Mouse (Mus musculus): ENCODE measurements around the gene Mtch2. TPM values are rescaled to one million over a fixed set of nuclear protein-coding genes. Genes with fewer than 3 reads are reported as not detected.

The Mtch2 gene
- 109 and 117 TPM in 2 replicates for polyA plus RNA-seq (2015; fragmentation: Nextera tagmentation; extraction: Ambion mirVana)

DNA sequence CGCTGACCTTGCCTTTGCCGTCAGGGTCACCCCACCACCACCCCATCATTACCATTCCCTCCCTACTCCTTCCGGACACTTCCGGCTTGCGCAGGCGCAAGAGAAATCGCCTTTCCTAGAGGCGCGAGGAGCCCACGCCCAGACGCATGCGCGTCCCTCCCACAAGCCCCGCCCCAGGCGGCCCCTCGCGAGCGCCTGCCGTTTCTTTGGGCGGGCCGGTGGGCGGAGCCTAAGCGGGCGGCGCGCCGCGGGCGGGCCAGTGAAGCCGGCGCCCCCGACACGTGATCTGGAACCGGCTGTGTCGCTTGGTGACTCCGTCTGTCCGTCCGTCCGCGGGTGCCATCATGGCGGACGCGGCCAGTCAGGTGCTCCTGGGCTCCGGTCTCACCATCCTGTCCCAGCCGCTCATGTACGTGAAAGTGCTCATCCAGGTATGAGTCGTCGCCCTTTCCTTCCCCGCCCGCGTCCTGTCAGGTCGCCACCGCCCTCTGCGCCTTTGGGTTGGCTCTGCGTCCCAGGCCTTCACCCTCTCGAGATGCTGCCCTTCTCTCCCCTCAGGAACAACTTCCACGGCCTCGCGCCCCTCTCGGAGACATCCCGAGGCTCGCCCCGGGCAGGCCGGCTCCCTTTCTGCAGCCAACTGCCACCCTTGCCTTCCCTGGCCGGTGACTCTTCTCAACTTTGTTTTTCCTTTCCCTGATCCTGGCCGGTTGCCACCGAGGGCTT is at the start of gene Mtch2:
Gene Mtch2, plus strand, starts transcription at position 201 of the 726 bp plus-strand sequence.
- Histone ChIP-seq H3K4me3 (ENCODE audit: low read depth, low read length) (peak within 1 kb of the TSS; percentile 83), H3K4me1 (ENCODE audit: control insufficient read depth, low read depth, low read length) (peaks cover 17% of the 10 kb centered on the region), H3K27me3 (ENCODE audit: control insufficient read depth, insufficient read depth, low read depth, low read length) (no peaks in the 10 kb centered on the region), H3K27ac (ENCODE audit: low read length) (peak within 1 kb of the TSS; percentile 79), H3K36me3 (ENCODE audit: control insufficient read depth, insufficient read depth) (peaks cover 10% of the 10 kb centered on the region), H3K4me2 (ENCODE audit: low read depth, low read length) (peak within 1 kb of the TSS; percentile 96), H3K9ac (ENCODE audit: low read depth, low read length) (peak within 1 kb of the TSS; percentile 88), H3K9me3 (replicated peaks; ENCODE audit: control insufficient read depth, low read length) (no peaks in the 10 kb centered on the region)
- ATAC-seq (ENCODE audit: low read depth) = peak; percentile 96
- under 1% methylated on average over 61 of the region's 67 CpGs for WGBS (ENCODE audit: insufficient replicate concordance)

DNA sequence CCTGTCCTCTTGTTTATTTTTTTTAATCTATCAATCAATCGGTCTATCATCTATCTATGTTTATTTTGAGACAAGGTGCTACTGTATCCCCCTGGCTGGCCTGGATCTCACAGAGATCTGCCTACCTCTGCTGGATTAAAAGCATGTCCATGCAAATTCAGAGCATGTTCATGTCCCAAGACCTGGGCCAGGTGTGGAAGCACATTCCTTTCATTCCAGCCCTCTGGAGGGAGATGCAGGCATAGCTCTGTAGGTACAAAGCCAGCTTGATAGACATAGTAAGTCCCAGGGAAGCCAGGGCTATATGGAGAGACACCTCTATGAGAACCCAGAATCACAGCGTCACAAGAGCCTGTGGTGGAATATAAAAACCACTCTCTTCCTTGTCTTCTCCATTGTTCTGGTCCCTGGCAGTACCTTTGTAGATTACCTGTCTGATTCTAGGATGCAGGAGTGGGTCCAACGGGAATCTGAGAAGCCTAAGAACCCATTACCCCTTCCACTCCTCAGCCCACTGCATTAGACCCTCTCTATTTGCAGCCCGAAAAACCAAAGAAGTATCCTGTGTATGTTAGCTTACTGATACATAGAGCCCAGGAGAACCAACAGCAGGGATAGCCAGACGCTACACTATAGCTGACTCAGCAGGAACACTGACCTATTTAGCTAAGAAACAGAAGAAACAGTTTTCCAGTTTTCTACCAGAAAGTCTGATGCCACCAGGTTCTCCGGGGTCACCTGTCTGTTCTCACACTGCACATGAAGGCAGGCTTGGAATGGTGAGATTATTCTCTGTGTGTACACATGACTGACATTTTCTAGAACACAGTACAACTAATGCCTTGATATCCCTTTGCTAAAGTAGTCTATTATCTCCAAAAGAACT is 38.5 kb upstream of the Mtch2 start:
- H3K9ac ChIP-seq (ENCODE audit: low read depth, low read length) = no peak overlapping the region
- WGBS (ENCODE audit: insufficient replicate concordance) = 72% methylated on average over 6 of the region's 6 CpGs
- H3K4me2 ChIP-seq (ENCODE audit: low read depth, low read length) = no peak overlapping the region
- H3K4me3 ChIP-seq (ENCODE audit: low read depth, low read length) = no peak overlapping the region
- H3K36me3 ChIP-seq (ENCODE audit: control insufficient read depth, insufficient read depth) = no peaks in the 10 kb centered on the region
- no peaks in the 10 kb centered on the region for H3K9me3 ChIP-seq (replicated peaks; ENCODE audit: control insufficient read depth, low read length)
- H3K4me1 ChIP-seq (ENCODE audit: control insufficient read depth, low read depth, low read length) = no peaks in the 10 kb centered on the region
- no peaks in the 10 kb centered on the region for H3K27me3 ChIP-seq (ENCODE audit: control insufficient read depth, insufficient read depth, low read depth, low read length)
- no peak for ATAC-seq (ENCODE audit: low read depth)
- H3K27ac ChIP-seq (ENCODE audit: low read length) = no peak overlapping the region

- H3K27ac ChIP-seq (ENCODE audit: low read length) = no peak overlapping the region
- H3K4me1 ChIP-seq (ENCODE audit: control insufficient read depth, low read depth, low read length) = no peaks in the 10 kb centered on the region
- H3K4me2 ChIP-seq (ENCODE audit: low read depth, low read length) = no peak overlapping the region
- WGBS (ENCODE audit: insufficient replicate concordance) = 47% methylated on average over 8 of the region's 8 CpGs
- no peak overlapping the region for H3K9ac ChIP-seq (ENCODE audit: low read depth, low read length)
- no peaks in the 10 kb centered on the region for H3K9me3 ChIP-seq (replicated peaks; ENCODE audit: control insufficient read depth, low read length)
- no peak for ATAC-seq (ENCODE audit: low read depth)
- no peak overlapping the region for H3K4me3 ChIP-seq (ENCODE audit: low read depth, low read length)
- no peaks in the 10 kb centered on the region for H3K27me3 ChIP-seq (ENCODE audit: control insufficient read depth, insufficient read depth, low read depth, low read length)
- no peaks in the 10 kb centered on the region for H3K36me3 ChIP-seq (ENCODE audit: control insufficient read depth, insufficient read depth)
Measured at GRCm38 (mm10) chr2:90810751-90811150, 36.2 kb upstream of the Mtch2 start.

- H3K27me3 ChIP-seq (ENCODE audit: control insufficient read depth, insufficient read depth, low read depth, low read length) = no peaks in the 10 kb centered on the region
- no peaks in the 10 kb centered on the region for H3K36me3 ChIP-seq (ENCODE audit: control insufficient read depth, insufficient read depth)
- no peak overlapping the region for H3K9ac ChIP-seq (ENCODE audit: low read depth, low read length)
- no peak overlapping the region for H3K4me2 ChIP-seq (ENCODE audit: low read depth, low read length)
- no peaks in the 10 kb centered on the region for H3K9me3 ChIP-seq (replicated peaks; ENCODE audit: control insufficient read depth, low read length)
- no peaks in the 10 kb centered on the region for H3K4me1 ChIP-seq (ENCODE audit: control insufficient read depth, low read depth, low read length)
- ATAC-seq (ENCODE audit: low read depth) = no peak
- H3K27ac ChIP-seq (ENCODE audit: low read length) = no peak overlapping the region
- H3K4me3 ChIP-seq (ENCODE audit: low read depth, low read length) = no peak overlapping the region
- 60% methylated on average over 2 of the region's 2 CpGs for WGBS (ENCODE audit: insufficient replicate concordance)
Measured at GRCm38 (mm10) chr2:90815266-90815665, 31.7 kb upstream of the Mtch2 start.

DNA sequence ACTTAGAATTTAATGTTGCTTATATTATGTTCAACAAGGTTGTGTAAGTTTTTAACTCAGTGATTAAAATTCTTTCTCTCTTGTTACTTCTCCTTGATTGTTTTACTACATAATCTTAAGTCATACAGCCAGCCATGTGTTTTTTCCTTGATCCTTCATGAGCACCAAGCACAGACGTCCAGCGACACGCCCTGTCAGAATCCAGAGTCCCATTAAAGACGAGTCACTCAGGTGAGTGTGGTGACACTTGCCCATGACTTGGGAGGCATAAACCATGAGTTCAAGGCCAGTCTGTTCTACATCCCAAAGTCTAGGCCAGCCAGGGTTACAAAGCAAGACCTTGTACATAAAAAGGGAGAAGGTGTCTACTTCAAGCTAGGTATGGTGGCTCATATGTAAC is 30.8 kb upstream of the Mtch2 start:
- Histone ChIP-seq H3K9me3 (replicated peaks; ENCODE audit: control insufficient read depth, low read length) (no peaks in the 10 kb centered on the region), H3K36me3 (ENCODE audit: control insufficient read depth, insufficient read depth) (no peaks in the 10 kb centered on the region), H3K4me2 (ENCODE audit: low read depth, low read length) (no peak overlapping the region), H3K4me3 (ENCODE audit: low read depth, low read length) (no peak overlapping the region), H3K27me3 (ENCODE audit: control insufficient read depth, insufficient read depth, low read depth, low read length) (no peaks in the 10 kb centered on the region), H3K9ac (ENCODE audit: low read depth, low read length) (no peak overlapping the region), H3K4me1 (ENCODE audit: control insufficient read depth, low read depth, low read length) (no peaks in the 10 kb centered on the region), H3K27ac (ENCODE audit: low read length) (no peak overlapping the region)
- WGBS (ENCODE audit: insufficient replicate concordance) = 60% methylated on average over 4 of the region's 4 CpGs
- no peak for ATAC-seq (ENCODE audit: low read depth)

GRCm38 (mm10) chr2:90818710-90819109 is 28.2 kb upstream of the Mtch2 start:
- Histone ChIP-seq H3K27me3 (ENCODE audit: control insufficient read depth, insufficient read depth, low read depth, low read length) (no peaks in the 10 kb centered on the region), H3K4me3 (ENCODE audit: low read depth, low read length) (no peak overlapping the region), H3K27ac (ENCODE audit: low read length) (no peak overlapping the region), H3K36me3 (ENCODE audit: control insufficient read depth, insufficient read depth) (no peaks in the 10 kb centered on the region), H3K9ac (ENCODE audit: low read depth, low read length) (no peak overlapping the region), H3K9me3 (replicated peaks; ENCODE audit: control insufficient read depth, low read length) (no peaks in the 10 kb centered on the region), H3K4me1 (ENCODE audit: control insufficient read depth, low read depth, low read length) (no peaks in the 10 kb centered on the region), H3K4me2 (ENCODE audit: low read depth, low read length) (no peak overlapping the region)
- 85% methylated on average over 3 of the region's 3 CpGs for WGBS (ENCODE audit: insufficient replicate concordance)
- no peak for ATAC-seq (ENCODE audit: low read depth)

DNA sequence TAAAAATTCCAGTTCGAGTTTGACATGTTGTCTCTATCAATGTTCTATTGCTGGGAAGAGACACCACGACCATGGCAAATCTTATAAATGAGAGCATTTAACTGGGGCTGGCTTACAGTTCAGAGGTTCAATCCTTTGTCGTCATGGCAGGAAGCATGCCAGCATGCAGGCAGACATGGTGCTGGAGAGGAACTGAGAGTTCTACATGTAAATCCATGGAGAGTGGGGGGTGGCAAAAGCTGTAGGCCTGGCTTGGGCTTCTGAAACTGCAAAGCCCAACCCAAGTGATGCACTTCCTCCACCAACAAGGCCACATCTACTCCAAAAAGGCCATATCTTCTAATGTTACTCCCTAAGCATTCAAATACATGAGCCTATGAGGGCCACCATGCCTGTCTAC is 26.1 kb upstream of the Mtch2 start:
- Histone ChIP-seq H3K4me3 (ENCODE audit: low read depth, low read length) (no peak overlapping the region), H3K4me2 (ENCODE audit: low read depth, low read length) (no peak overlapping the region), H3K27ac (ENCODE audit: low read length) (no peak overlapping the region), H3K9ac (ENCODE audit: low read depth, low read length) (no peak overlapping the region), H3K27me3 (ENCODE audit: control insufficient read depth, insufficient read depth, low read depth, low read length) (no peaks in the 10 kb centered on the region), H3K36me3 (ENCODE audit: control insufficient read depth, insufficient read depth) (no peaks in the 10 kb centered on the region), H3K9me3 (replicated peaks; ENCODE audit: control insufficient read depth, low read length) (no peaks in the 10 kb centered on the region), H3K4me1 (ENCODE audit: control insufficient read depth, low read depth, low read length) (no peaks in the 10 kb centered on the region)
- no peak for ATAC-seq (ENCODE audit: low read depth)
- WGBS (ENCODE audit: insufficient replicate concordance) = 62% methylated on average over 3 of the region's 3 CpGs

DNA sequence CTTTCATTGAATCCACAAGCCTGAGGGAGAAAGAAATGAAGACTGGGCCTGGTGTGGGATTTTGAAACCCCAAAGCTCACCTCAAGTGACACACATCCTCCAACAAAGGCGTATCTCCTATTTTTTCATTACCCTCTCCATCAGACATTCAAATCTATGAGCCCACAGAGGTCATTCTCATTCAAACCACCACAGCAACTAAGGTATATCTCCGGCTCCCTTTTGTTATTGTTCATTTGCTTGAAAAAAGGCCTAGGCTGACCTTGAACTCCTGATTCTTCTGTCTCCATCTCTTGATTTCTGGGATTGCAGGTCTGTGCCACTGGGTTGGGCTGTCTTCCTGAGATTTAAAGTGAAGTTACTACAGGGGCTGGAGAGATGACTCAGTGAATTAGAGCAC is 24.0 kb upstream of the Mtch2 start:
- Histone ChIP-seq H3K4me2 (ENCODE audit: low read depth, low read length) (no peak overlapping the region), H3K36me3 (ENCODE audit: control insufficient read depth, insufficient read depth) (no peaks in the 10 kb centered on the region)

DNA sequence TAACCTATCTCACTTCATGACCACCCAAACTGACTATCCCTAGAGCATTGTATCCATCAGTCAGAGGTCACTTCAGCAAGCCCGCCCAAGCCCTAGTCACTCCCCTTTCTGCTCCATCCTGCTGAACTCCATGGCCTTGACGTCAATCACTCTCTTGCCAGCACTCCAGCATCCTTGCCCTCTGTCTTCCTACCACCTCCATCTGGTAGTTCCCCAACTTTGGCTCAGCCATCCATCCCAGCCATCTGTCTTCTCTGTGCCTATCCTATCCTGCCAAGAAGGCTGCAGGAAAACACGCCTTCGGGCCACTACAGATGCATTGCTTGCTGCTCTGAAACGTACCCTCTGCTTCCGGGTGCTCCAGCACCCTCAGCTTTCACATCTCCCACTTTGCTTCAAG is 23.2 kb upstream of the Mtch2 start:
- no peaks in the 10 kb centered on the region for H3K36me3 ChIP-seq (ENCODE audit: control insufficient read depth, insufficient read depth)
- no peak overlapping the region for H3K4me3 ChIP-seq (ENCODE audit: low read depth, low read length)
- H3K4me2 ChIP-seq (ENCODE audit: low read depth, low read length) = no peak overlapping the region
- no peaks in the 10 kb centered on the region for H3K27me3 ChIP-seq (ENCODE audit: control insufficient read depth, insufficient read depth, low read depth, low read length)
- no peaks in the 10 kb centered on the region for H3K9me3 ChIP-seq (replicated peaks; ENCODE audit: control insufficient read depth, low read length)
- H3K4me1 ChIP-seq (ENCODE audit: control insufficient read depth, low read depth, low read length) = no peaks in the 10 kb centered on the region
- H3K27ac ChIP-seq (ENCODE audit: low read length) = no peak overlapping the region
- 72% methylated on average over 6 of the region's 6 CpGs for WGBS (ENCODE audit: insufficient replicate concordance)
- no peak overlapping the region for H3K9ac ChIP-seq (ENCODE audit: low read depth, low read length)
- no peak for ATAC-seq (ENCODE audit: low read depth)

More for the DNA sequence above, 24.0 kb upstream of the Mtch2 start:
- no peak for ATAC-seq (ENCODE audit: low read depth)
- Histone ChIP-seq H3K9ac (ENCODE audit: low read depth, low read length) (no peak overlapping the region), H3K4me3 (ENCODE audit: low read depth, low read length) (no peak overlapping the region), H3K27ac (ENCODE audit: low read length) (no peak overlapping the region), H3K9me3 (replicated peaks; ENCODE audit: control insufficient read depth, low read length) (no peaks in the 10 kb centered on the region), H3K27me3 (ENCODE audit: control insufficient read depth, insufficient read depth, low read depth, low read length) (no peaks in the 10 kb centered on the region), H3K4me1 (ENCODE audit: control insufficient read depth, low read depth, low read length) (no peaks in the 10 kb centered on the region)
- WGBS (ENCODE audit: insufficient replicate concordance) = 68% methylated on average over 2 of the region's 2 CpGs

All from liver, embryonic 16.5 days (tissue).